Mouse (Mus musculus) lung, postnatal 0 days (tissue): ENCODE data around the gene Sned1. TPM values are rescaled to one million over a fixed set of nuclear protein-coding genes. Genes with fewer than 3 reads are reported as not detected.

Source experiments
- ATAC-seq: fragments of 200-750 bp; cut with Nextera tagmentation; 2 replicates; pipeline ENCODE4 v1.8.0; 2017; ENCODE audit warnings: moderate library complexity
- DNase-seq: peaks from one replicate; pipeline ENCODE4 v3.0.0-alpha.2; 2016; ENCODE audit warnings: low spot score
- H3K27ac ChIP-seq: fragments of 300-500 bp; sonication (generic); 2 replicates; pipeline ENCODE4 v1.5.1; 2014; ENCODE audit warnings: antibody characterized with exemption, mild to moderate bottlenecking, low read length, mixed read lengths
- H3K27me3 ChIP-seq: fragments of 300-500 bp; sonication (generic); replicated peaks from 2 replicates; pipeline ENCODE4 v1.6.1; 2014; ENCODE audit warnings: low read length, mixed read lengths; ENCODE audit not compliant: insufficient read depth
- H3K36me3 ChIP-seq: fragments of 300-500 bp; sonication (generic); 2 replicates; pipeline ENCODE4 v1.6.1; 2014; ENCODE audit warnings: low read length, mixed read lengths; ENCODE audit not compliant: insufficient read depth
- H3K4me1 ChIP-seq: fragments of 300-500 bp; sonication (generic); 2 replicates; pipeline ENCODE4 v1.6.1; 2014; ENCODE audit warnings: antibody characterized with exemption, low read depth, low read length, mixed read lengths; ENCODE audit not compliant: insufficient read depth
- H3K4me2 ChIP-seq: fragments of 300-500 bp; sonication (generic); replicated peaks from 2 replicates; pipeline ENCODE4 v1.6.1; 2014; ENCODE audit warnings: low read depth, mild to moderate bottlenecking, low read length, moderate library complexity, mixed read lengths
- H3K4me3 ChIP-seq: fragments of 300-500 bp; sonication (generic); 2 replicates; pipeline ENCODE4 v1.5.1; 2014; ENCODE audit warnings: low read depth, low read length
- H3K9ac ChIP-seq: fragments of 300-500 bp; sonication (generic); replicated peaks from 2 replicates; pipeline ENCODE4 v1.6.1; 2014; ENCODE audit warnings: low read depth, mild to moderate bottlenecking
- H3K9me3 ChIP-seq: fragments of 300-500 bp; sonication (generic); 2 replicates; pipeline ENCODE4 v1.6.1; 2016; ENCODE audit warnings: low read length, mixed read lengths
- CTCF ChIP-seq: IDR thresholded peaks from 2 replicates; pipeline ENCODE4 v1.5.1; 2016; ENCODE audit warnings: antibody characterized with exemption, mild to moderate bottlenecking
- EP300 ChIP-seq: IDR thresholded peaks from 2 replicates; pipeline ENCODE4 v1.6.1; 2016; ENCODE audit warnings: antibody characterized with exemption, mild to moderate bottlenecking, control low read depth
- WGBS: fragments of 180-500 bp; shearing (Covaris S2); extraction: QIAGEN DNeasy Blood & Tissue Kit; methylation state at CpG from one replicate; pipeline ENCODE4 v1.1.7; 2014; 5-methylcytosine and 5-hydroxymethylcytosine counted together
- microRNA-seq: library from miRNA; unstranded; fragments of <30 nt; microRNA quantifications from one replicate; pipeline ENCODE4, GENCODE M21; 2016
- polyA plus RNA-seq: library from polyadenylated mRNA; unstranded; fragments of >200 nt; fragmentation: Nextera tagmentation; extraction: Ambion mirVana; gene quantifications from 2 replicates; pipeline ENCODE4 v1.2.1, GENCODE M21; 2015

The Sned1 gene
- polyA plus RNA-seq, 1 experiment from 2014 or later = 8.4 TPM

DNA sequence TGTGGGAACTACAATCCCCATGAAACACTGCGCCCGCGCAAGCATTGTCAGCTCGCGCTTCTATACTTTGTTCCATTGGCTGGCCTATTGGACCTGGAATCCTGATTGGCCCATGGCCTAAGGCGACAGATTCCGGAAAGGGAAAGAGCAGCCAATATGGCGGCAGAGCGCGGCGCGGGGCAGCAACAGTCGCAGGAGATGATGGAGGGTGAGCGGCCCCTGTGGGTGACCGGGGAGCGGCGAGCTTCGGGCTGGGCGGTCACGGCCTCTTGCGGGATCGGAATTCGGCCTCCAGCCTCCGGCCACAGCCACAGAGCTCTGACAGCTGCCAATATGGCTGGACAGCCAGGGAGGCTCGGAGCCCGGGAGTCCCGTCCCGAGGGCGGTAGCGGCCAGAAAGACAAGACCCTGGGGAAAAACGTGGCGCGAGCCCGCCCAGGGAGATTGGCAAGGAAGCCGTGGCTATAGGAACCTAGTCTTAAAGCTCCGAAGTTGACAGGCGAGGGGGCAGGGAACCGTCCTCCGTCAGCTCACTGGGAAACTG is 107.9 kb downstream of the Sned1 start:
- 1% methylated on average over 39 of the region's 39 CpGs for WGBS
- peak; percentile 96 for ATAC-seq

DNA sequence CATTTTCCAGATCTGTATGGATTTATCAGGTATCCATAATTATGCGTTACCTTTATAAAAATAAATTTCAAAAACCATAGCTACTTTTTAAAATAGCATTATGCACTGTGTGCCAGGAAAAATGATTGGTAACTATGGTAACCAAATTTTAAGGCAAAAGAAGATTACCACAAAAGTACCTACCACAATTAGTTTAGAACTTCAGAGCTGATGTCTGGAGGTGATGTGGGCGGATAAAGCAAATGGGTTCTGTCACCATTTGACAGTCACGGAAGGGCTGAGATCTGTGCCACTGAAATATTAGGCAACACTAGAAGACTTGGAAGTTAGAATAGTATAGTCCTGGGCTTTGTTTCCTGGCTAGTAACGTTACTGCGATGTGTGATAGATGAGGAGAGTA is 111.5 kb downstream of the Sned1 start:
- Histone ChIP-seq H3K4me3 (no peak overlapping the region), H3K36me3 (peaks cover 3% of the 10 kb centered on the region; the same call in 1 of the 2 replicates), H3K4me2 (no peak overlapping the region), H3K9me3 (no peaks in the 10 kb centered on the region), H3K9ac (no peak overlapping the region), H3K27ac (no peak overlapping the region), H3K4me1 (peaks cover 7% of the 10 kb centered on the region; the same call in 1 of the 2 replicates), H3K27me3 (no peaks in the 10 kb centered on the region)
- no peak for TF ChIP-seq EP300
- no peak for TF ChIP-seq CTCF
- 77% methylated on average over 5 of the region's 5 CpGs for WGBS
- ATAC-seq = no peak
- no peak for DNase-seq

More for the DNA sequence above, 107.9 kb downstream of the Sned1 start:
- no peaks in the 10 kb centered on the region for H3K36me3 ChIP-seq
- peak overlapping the region; percentile 84 for H3K4me2 ChIP-seq
- peak overlapping the region; percentile 91 for H3K4me3 ChIP-seq
- H3K27me3 ChIP-seq = no peaks in the 10 kb centered on the region
- peak overlapping the region; percentile 75 for H3K9ac ChIP-seq
- peaks cover 7% of the 10 kb centered on the region; the same call in 1 of the 2 replicates for H3K4me1 ChIP-seq
- peak; percentile 98 for DNase-seq
- TF ChIP-seq CTCF (peak; percentile 67), EP300 (no peak)
- peak overlapping the region; percentile 61; the same call in 1 of the 2 replicates for H3K27ac ChIP-seq
- H3K9me3 ChIP-seq = no peaks in the 10 kb centered on the region

DNA sequence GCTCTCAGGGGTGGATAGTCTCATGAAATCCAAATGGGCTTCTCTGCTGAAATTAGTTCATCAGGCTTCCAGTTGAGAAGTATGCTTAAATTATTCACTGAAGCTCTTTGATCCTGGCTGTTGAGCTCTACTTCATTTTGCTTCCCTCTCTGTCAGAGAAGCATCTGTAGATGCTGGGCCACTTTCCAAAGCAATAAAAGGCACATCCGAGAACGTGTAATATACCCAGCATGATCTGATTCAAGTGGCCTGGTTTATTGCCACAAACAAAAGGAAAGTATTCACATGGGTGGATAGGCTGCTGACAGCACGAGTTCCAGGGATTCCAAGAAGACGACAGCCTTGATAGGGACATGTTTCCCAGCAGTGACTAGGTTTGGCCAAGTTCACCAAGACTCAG is 114.1 kb downstream of the Sned1 start:
- Histone ChIP-seq H3K27me3 (no peaks in the 10 kb centered on the region), H3K4me1 (no peaks in the 10 kb centered on the region), H3K4me2 (no peak overlapping the region), H3K4me3 (no peak overlapping the region), H3K36me3 (peaks cover 14% of the 10 kb centered on the region; the same call in 1 of the 2 replicates), H3K27ac (no peak overlapping the region), H3K9me3 (no peaks in the 10 kb centered on the region), H3K9ac (no peak overlapping the region)
- no peak for DNase-seq
- ATAC-seq = no peak
- WGBS = 82% methylated on average over 4 of the region's 4 CpGs
- TF ChIP-seq EP300 = no peak
- TF ChIP-seq CTCF = no peak

Small RNA genes within 50 kb of the gene (microRNA-seq; reads per million reads assigned to microRNA genes)
- gene Mir6901 = 2.2 reads per million
- gene Mir6902 = not detected

Other genes starting within 250 kb of the Sned1 start
- not detected in 2 replicates for gene Aqp12, start 229.5 kb upstream of the Sned1 start, polyA plus RNA-seq
- gene Kif1a, start 133.9 kb upstream of the Sned1 start, polyA plus RNA-seq = 3.2 and 4.4 TPM in 2 replicates
- 0.08 and 0.10 TPM in 2 replicates for gene Agxt, start 100.6 kb upstream of the Sned1 start, polyA plus RNA-seq
- 65.3 and 73.6 TPM in 2 replicates for gene 2310007B03Rik, start 74.9 kb upstream of the Sned1 start, polyA plus RNA-seq
- gene Crocc2, start 67.1 kb upstream of the Sned1 start, polyA plus RNA-seq = 1.3 TPM in 2 replicates
- 18.9 and 23.0 TPM in 2 replicates for gene Mterf4, start 70.1 kb downstream of the Sned1 start, polyA plus RNA-seq
- gene Ppp1r7, start 107.0 kb downstream of the Sned1 start, polyA plus RNA-seq = 28.6 and 31.4 TPM in 2 replicates
- gene Pask, start 107.6 kb downstream of the Sned1 start, polyA plus RNA-seq = 1.4 and 1.8 TPM in 2 replicates
- gene Ano7, start 138.1 kb downstream of the Sned1 start, polyA plus RNA-seq = 0.06 TPM in 1 of 2 replicates, not detected in the other
- gene Hdlbp, start 243.0 kb downstream of the Sned1 start, polyA plus RNA-seq = 172 and 175 TPM in 2 replicates